8 mouse cellular contexts compared by ENCODE assay signal in genomic region chrY:90738841-90739530, GRCm38 (mm10). TPM values are rescaled to one million over a fixed set of nuclear protein-coding genes. Genes with fewer than 3 reads are reported as not detected.
DNase-seq lines count a peak whose midpoint lies in the region; ATAC-seq and TF ChIP-seq lines count a peak whose summit lies in the region.
"Not testable (repeated sequence)": the region's sequence is repeated elsewhere in the genome, so short reads cannot be mapped to it uniquely, and the experiment has no call there.

No protein-coding gene starts in this region.

- 74% methylated on average over 28 of the region's 28 CpGs for WGBS in forebrain, embryonic 10.5 days
- WGBS in heart, embryonic 12.5 days: 69% methylated on average over 28 of the region's 28 CpGs
- 84% methylated on average over 28 of the region's 28 CpGs for WGBS in kidney, embryonic 14.5 days
- 74% methylated on average over 28 of the region's 28 CpGs for WGBS in liver, embryonic 11.5 days
- WGBS in neural tube, embryonic 11.5 days: 76% methylated on average over 28 of the region's 28 CpGs
- WGBS in stomach, postnatal 0 days: 81% methylated on average over 28 of the region's 28 CpGs

- H3K9ac ChIP-seq in heart, embryonic 12.5 days; kidney, embryonic 14.5 days (ENCODE audit: low read depth, low read length); liver, embryonic 11.5 days (ENCODE audit: low read depth, low read length); neural tube, embryonic 11.5 days (ENCODE audit: low read length); stomach, postnatal 0 days (ENCODE audit: low read length): not testable (repeated sequence)

- H3K9me3 ChIP-seq in forebrain, embryonic 10.5 days: peaks cover 74% of the 10 kb centered on the region
- peaks cover 44% of the 10 kb centered on the region for H3K9me3 ChIP-seq in heart, embryonic 12.5 days (replicated peaks)
- H3K9me3 ChIP-seq in kidney, embryonic 14.5 days (ENCODE audit: control insufficient read depth, low read length): peaks cover 48% of the 10 kb centered on the region
- H3K9me3 ChIP-seq in liver, embryonic 11.5 days (ENCODE audit: control insufficient read depth, low read length): peaks cover 42% of the 10 kb centered on the region
- H3K9me3 ChIP-seq in neural tube, embryonic 11.5 days (ENCODE audit: control insufficient read depth, low read length): peaks cover 40% of the 10 kb centered on the region
- H3K9me3 ChIP-seq in stomach, postnatal 0 days (ENCODE audit: control insufficient read depth, low read length): peaks cover 22% of the 10 kb centered on the region

- H3K4me2 ChIP-seq in heart, embryonic 12.5 days; kidney, embryonic 14.5 days (replicated peaks; ENCODE audit: low read depth, low read length); liver, embryonic 11.5 days; neural tube, embryonic 11.5 days (ENCODE audit: low read depth); stomach, postnatal 0 days (replicated peaks; ENCODE audit: low read depth): not testable (repeated sequence)

- not testable (repeated sequence) for H3K27ac ChIP-seq in forebrain, embryonic 10.5 days; heart, embryonic 12.5 days (ENCODE audit: poor library complexity, severe bottlenecking); kidney, embryonic 14.5 days (ENCODE audit: low read depth, low read length); liver, embryonic 11.5 days (ENCODE audit: low read depth, low read length); neural tube, embryonic 11.5 days (ENCODE audit: low read depth, low read length); stomach, postnatal 0 days (replicated peaks)

- not testable (repeated sequence) for H3K4me3 ChIP-seq in forebrain, embryonic 10.5 days; heart, embryonic 12.5 days; kidney, embryonic 14.5 days (ENCODE audit: low read length); liver, embryonic 11.5 days (ENCODE audit: low read depth, low read length); neural tube, embryonic 11.5 days (ENCODE audit: low read depth, low read length); stomach, postnatal 0 days (ENCODE audit: low read depth, low read length)

- TF ChIP-seq EP300 in stomach, postnatal 0 days (optimal IDR thresholded peaks at IDR 0.05): not testable (repeated sequence)

- H3K27me3 ChIP-seq in forebrain, embryonic 10.5 days (ENCODE audit: poor library complexity, severe bottlenecking); heart, embryonic 12.5 days (replicated peaks); kidney, embryonic 14.5 days (ENCODE audit: control insufficient read depth, insufficient read depth, low read length); liver, embryonic 11.5 days (replicated peaks; ENCODE audit: control insufficient read depth, insufficient read depth, low read length); neural tube, embryonic 11.5 days (ENCODE audit: control insufficient read depth, insufficient read depth, low read length); stomach, postnatal 0 days (ENCODE audit: control insufficient read depth, insufficient read depth, low read length): not testable (repeated sequence)

- TF ChIP-seq CTCF in stomach, postnatal 0 days (IDR thresholded peaks at IDR 0.05; ENCODE audit: low read depth): not testable (repeated sequence)

- DNase-seq in CD8-positive naive resting alpha-beta T cell, adult 2 months (ENCODE audit: low read depth in 2 of 2, low spot score in 2 of 2): peak; percentile 5 to 16
- peak; percentile 75 for DNase-seq in c-Kit-positive CD71-positive TER-119-positive erythroid progenitor cells, embryonic 14.5 days (ENCODE audit: low spot score)
- DNase-seq in forebrain, embryonic 10.5 days (ENCODE audit: extremely low spot score, low spot score): peak; percentile 68
- peak; percentile 88 for DNase-seq in liver, embryonic 11.5 days (ENCODE audit: low spot score)
- peak; percentile 51 for DNase-seq in neural tube, embryonic 11.5 days (ENCODE audit: low spot score)
- DNase-seq in stomach, postnatal 0 days (ENCODE audit: low spot score): peak; percentile 60

- ATAC-seq in heart, embryonic 12.5 days (ENCODE audit: insufficient number of reproducible peaks, low FRiP score): peak; percentile 54
- ATAC-seq in kidney, embryonic 14.5 days (ENCODE audit: low FRiP score, low TSS enrichment): peak; percentile 21
- peak; percentile 26 for ATAC-seq in liver, embryonic 11.5 days (replicated peaks; ENCODE audit: low FRiP score)
- peak; percentile 11 for ATAC-seq in neural tube, embryonic 11.5 days (ENCODE audit: insufficient read depth, low FRiP score, low TSS enrichment)
- peak; percentile 36; the same call in 1 of the 2 replicates for ATAC-seq in stomach, postnatal 0 days (ENCODE audit: low FRiP score, low TSS enrichment)

- peaks cover 44% of the 10 kb centered on the region for H3K36me3 ChIP-seq in forebrain, embryonic 10.5 days (replicated peaks)
- peaks cover 40% of the 10 kb centered on the region for H3K36me3 ChIP-seq in heart, embryonic 12.5 days
- peaks cover 46% of the 10 kb centered on the region for H3K36me3 ChIP-seq in kidney, embryonic 14.5 days (ENCODE audit: control insufficient read depth, insufficient read depth, low read length)
- H3K36me3 ChIP-seq in liver, embryonic 11.5 days (ENCODE audit: control insufficient read depth, insufficient read depth, low read length): peaks cover 39% of the 10 kb centered on the region
- peaks cover 36% of the 10 kb centered on the region for H3K36me3 ChIP-seq in neural tube, embryonic 11.5 days (ENCODE audit: control insufficient read depth, insufficient read depth, low read length)
- H3K36me3 ChIP-seq in stomach, postnatal 0 days (ENCODE audit: control insufficient read depth, insufficient read depth, low read length): peaks cover 24% of the 10 kb centered on the region

- H3K4me1 ChIP-seq in forebrain, embryonic 10.5 days; heart, embryonic 12.5 days (replicated peaks); kidney, embryonic 14.5 days (ENCODE audit: control insufficient read depth, insufficient read depth, low read length); liver, embryonic 11.5 days (replicated peaks; ENCODE audit: control insufficient read depth, insufficient read depth, low read length); neural tube, embryonic 11.5 days (ENCODE audit: control insufficient read depth, insufficient read depth, low read length); stomach, postnatal 0 days (replicated peaks; ENCODE audit: control insufficient read depth, insufficient read depth): not testable (repeated sequence)

RNA-seq across cellular contexts. Expression of gene Gm21860, which starts 15.6 kb away (rescaled TPM):
- not detected in 2 replicates for polyA plus RNA-seq in forebrain, embryonic 10.5 days (2016; fragmentation: Nextera tagmentation; extraction: Ambion mirVana)
- not detected in 2 replicates for polyA plus RNA-seq in heart, embryonic 12.5 days (2016; fragmentation: Nextera tagmentation; extraction: Ambion mirVana)
- polyA plus RNA-seq in kidney, embryonic 14.5 days (2014; fragmentation: Nextera tagmentation; extraction: Ambion mirVana): not detected in 2 replicates
- not detected in 2 replicates for polyA plus RNA-seq in liver, embryonic 11.5 days (2014; fragmentation: Nextera tagmentation; extraction: Ambion mirVana)
- polyA plus RNA-seq in neural tube, embryonic 11.5 days (2014; fragmentation: Nextera tagmentation; extraction: Ambion mirVana): not detected in 2 replicates
- not detected in 2 replicates for polyA plus RNA-seq in stomach, postnatal 0 days (2015; fragmentation: Nextera tagmentation; extraction: Ambion mirVana)

RNA-seq across cellular contexts. Expression of gene Gm47283, which starts 45.6 kb away (rescaled TPM):
- not detected in 2 replicates for polyA plus RNA-seq in forebrain, embryonic 10.5 days (2016; fragmentation: Nextera tagmentation; extraction: Ambion mirVana)
- polyA plus RNA-seq in heart, embryonic 12.5 days (2016; fragmentation: Nextera tagmentation; extraction: Ambion mirVana): not detected in 2 replicates
- polyA plus RNA-seq in kidney, embryonic 14.5 days (2014; fragmentation: Nextera tagmentation; extraction: Ambion mirVana): not detected in 2 replicates
- not detected in 2 replicates for polyA plus RNA-seq in liver, embryonic 11.5 days (2014; fragmentation: Nextera tagmentation; extraction: Ambion mirVana)
- not detected in 2 replicates for polyA plus RNA-seq in neural tube, embryonic 11.5 days (2014; fragmentation: Nextera tagmentation; extraction: Ambion mirVana)
- polyA plus RNA-seq in stomach, postnatal 0 days (2015; fragmentation: Nextera tagmentation; extraction: Ambion mirVana): not detected in 2 replicates

Comparison
In these comparisons a context has a peak if more than half of its experiments do, and no peak if none do; other contexts are left out.
1. DNase-seq: peak in every context shown above with its lines; median percentile 88 in liver, embryonic 11.5 days; 75 in c-Kit-positive CD71-positive TER-119-positive erythroid progenitor cells, embryonic 14.5 days; 68 in forebrain, embryonic 10.5 days; 60 in stomach, postnatal 0 days; 51 in neural tube, embryonic 11.5 days; 10 in CD8-positive naive resting alpha-beta T cell, adult 2 months.